18 mouse cellular contexts compared by ENCODE assay signal in the genomic region with DNA sequence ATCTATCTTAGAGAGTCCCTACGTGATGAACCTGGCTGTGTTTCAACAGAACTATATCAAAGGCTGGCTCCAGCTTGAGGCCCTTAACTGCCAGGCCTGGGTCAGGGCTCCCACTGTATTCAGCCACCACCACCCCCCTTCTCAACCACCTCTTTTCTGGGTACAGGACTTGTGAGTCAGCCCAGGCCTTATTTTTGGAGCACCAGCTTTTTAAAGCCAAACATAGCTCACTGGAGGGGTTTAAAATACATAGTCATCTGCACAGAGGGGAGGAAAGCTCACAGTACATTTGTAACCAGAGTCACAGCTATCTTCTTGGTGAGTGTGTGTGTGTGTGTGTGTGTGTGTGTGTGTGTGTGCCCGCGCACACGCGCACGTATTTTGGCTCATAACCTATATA.
DNase-seq lines count a peak whose midpoint lies in the region; ATAC-seq and TF ChIP-seq lines count a peak whose summit lies in the region.
"Had no signal": no experiment of that assay in that cellular context is flagged by ENCODE, and none has a peak within 500 bp of the region (broad histone marks: within the 10 kb centered on the region; RNA-seq: fewer than 3 reads in every experiment).

No protein-coding gene starts in this region.

- peak in 1 of 2 experiments; percentile 37 for DNase-seq in layer of hippocampus, adult 2 months (ENCODE audit: low spot score in 2 of 2)
- no peak for DNase-seq in layer of hippocampus, postnatal 36 days
- DNase-seq in thymus, postnatal 25 days: peak; percentile 2
- no peak for DNase-seq in thymus, postnatal 14 days
- DNase-seq in left cerebral cortex, adult 9 months (ENCODE audit: low spot score in 2 of 2): peak; percentile 63 to 69
- DNase-seq in telencephalon, adult 2 months (ENCODE audit: low read depth, low spot score): peak; percentile 88
- no peak for DNase-seq in urinary bladder, postnatal 36 days (ENCODE audit: low spot score in 2 of 2)
- DNase-seq: cerebellum, postnatal 25 days; kidney, adult 18-20 months; lung, postnatal 10 days had no signal

- H3K4me3 ChIP-seq in layer of hippocampus, adult 2 months: no peak overlapping the region
- H3K4me3 ChIP-seq: forebrain, embryonic 12.5 days; hindbrain, embryonic 12.5 days; limb, embryonic 15.5 days; liver, embryonic 15.5 days; midbrain, embryonic 12.5 days; neural tube, embryonic 12.5 days had no signal

- TF ChIP-seq CTCF in layer of hippocampus, adult 2 months (conservative IDR thresholded peaks at IDR 0.05): no peak

- peak overlapping the region; percentile 89 for H3K27ac ChIP-seq in layer of hippocampus, adult 2 months
- H3K27ac ChIP-seq: forebrain, embryonic 12.5 days; hindbrain, embryonic 12.5 days; kidney, postnatal 0 days; limb, embryonic 15.5 days; liver, embryonic 15.5 days; midbrain, embryonic 12.5 days; neural tube, embryonic 12.5 days had no signal

- no peak for ATAC-seq in erythroid progenitor cell, adult 5-6 weeks (replicated peaks; ENCODE audit: low FRiP score, poor library complexity, severe bottlenecking)

Comparison
In these comparisons a context has a peak if more than half of its experiments do, and no peak if none do; other contexts are left out.
1. DNase-seq: peak in thymus, postnatal 25 days (single experiment), left cerebral cortex, adult 9 months (2 of 2) and telencephalon, adult 2 months (single experiment); none in layer of hippocampus, postnatal 36 days (0 of 2), thymus, postnatal 14 days (single experiment) and urinary bladder, postnatal 36 days (0 of 2).